Mouse (Mus musculus): ENCODE measurements at regions not wholly inside any gene's neighbourhood (a gene's known extent, or its start where the extent isn't known, plus 50 kb on each side); places are given as distances from the start of the nearest gene placed in this dataset.

DNA sequence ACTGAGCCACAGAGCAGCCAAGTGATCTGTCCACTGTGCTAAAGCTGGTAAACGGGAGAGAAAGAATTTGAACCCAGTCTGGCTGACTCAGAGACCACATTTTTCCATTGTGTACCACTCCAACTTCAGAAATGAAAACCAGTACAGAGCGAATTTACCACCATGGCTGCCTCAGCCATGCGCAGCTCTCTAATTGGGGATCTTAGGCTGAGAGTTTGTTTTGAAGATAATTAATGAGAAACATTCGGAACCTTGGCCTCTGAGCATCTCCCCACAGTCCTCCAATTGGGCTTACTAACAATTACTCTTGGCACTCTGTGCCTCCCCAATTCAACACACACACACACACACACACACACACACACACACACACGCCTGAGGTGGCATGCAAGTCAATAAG, 128.3 kb downstream of the Mtx3 start:
- TF ChIP-seq CTCF (IDR thresholded peaks at IDR 0.05; ENCODE audit: low read depth) (no peak), EP300 (IDR thresholded peaks at IDR 0.05; ENCODE audit: low read depth) (no peak)
